In the genomic region with DNA sequence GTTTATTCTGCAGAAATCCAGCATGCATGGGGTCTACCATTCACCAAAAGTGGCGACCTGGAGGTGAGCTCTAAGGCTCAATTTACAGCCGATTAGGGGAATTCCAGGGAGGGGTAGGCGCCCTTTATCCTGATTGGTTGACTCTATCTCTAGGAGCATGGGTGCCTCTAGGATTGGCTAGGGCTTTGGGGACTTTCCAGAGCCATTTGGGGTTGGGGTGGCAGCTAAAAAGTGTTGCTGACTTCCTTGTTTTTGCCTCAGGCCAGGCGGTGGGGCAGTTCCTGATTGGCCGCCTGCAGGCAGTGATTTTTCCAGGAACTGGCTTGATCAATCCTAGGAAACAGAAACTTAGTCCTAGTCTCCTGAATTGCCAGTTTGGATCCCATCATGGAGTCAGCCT, we compare ENCODE assay signal across 26 mouse cellular contexts. TPM values are rescaled to one million over a fixed set of nuclear protein-coding genes. Genes with fewer than 3 reads are reported as not detected.
DNase-seq lines count a peak whose midpoint lies in the region; ATAC-seq lines count a peak whose summit lies in the region.
"Had no signal": no experiment of that assay in that cellular context is flagged by ENCODE, and none has a peak within 500 bp of the region (broad histone marks: within the 10 kb centered on the region; RNA-seq: fewer than 3 reads in every experiment).

No protein-coding gene starts in this region.

- H3K4me1 ChIP-seq in embryonic facial prominence, embryonic 10.5 days = 0 out of 2 replicates have a peak, but pooled peaks cover 3% of the 10 kb centered on the region
- H3K4me1 ChIP-seq in forebrain, embryonic 16.5 days (replicated peaks; ENCODE audit: control insufficient read depth, insufficient read depth, low read length) = no peaks in the 10 kb centered on the region
- H3K4me1 ChIP-seq in midbrain, embryonic 13.5 days (replicated peaks) = no peaks in the 10 kb centered on the region
- H3K4me1 ChIP-seq in kidney, embryonic 16.5 days (ENCODE audit: insufficient read depth, low read length) = no peaks in the 10 kb centered on the region
- H3K4me1 ChIP-seq: embryonic facial prominence, embryonic 12.5 days; heart, embryonic 15.5 days had no signal

- DNase-seq in 3T3-L1 (ENCODE audit: low read depth, low spot score) (peak; percentile 9), ES-CJ7 (ENCODE audit: low read depth, low spot score) (peak; percentile 62)
- peak; percentile 8 for DNase-seq in embryonic facial prominence, embryonic 10.5 days (ENCODE audit: low spot score)
- no peak for DNase-seq in Muller cell, postnatal 12 days (ENCODE audit: inconsistent ontology term)
- DNase-seq: adrenal gland, postnatal 10 days; cerebellum, adult 11 months; cerebellum, adult 8-10 months; cerebellum, postnatal 14 days; embryo, embryonic 11 days; forebrain, postnatal 0 days; gastrocnemius, adult 2 months; gastrocnemius, postnatal 36 days; heart, adult 2 months; heart, postnatal 14 days; kidney, adult 2 months had no signal

- no peaks in the 10 kb centered on the region for H3K9me3 ChIP-seq in embryonic facial prominence, embryonic 10.5 days
- no peaks in the 10 kb centered on the region for H3K9me3 ChIP-seq in forebrain, embryonic 16.5 days (ENCODE audit: control insufficient read depth, low read length)
- H3K9me3 ChIP-seq in midbrain, embryonic 13.5 days = no peaks in the 10 kb centered on the region
- no peaks in the 10 kb centered on the region for H3K9me3 ChIP-seq in kidney, embryonic 16.5 days (ENCODE audit: low read length)
- H3K9me3 ChIP-seq: embryonic facial prominence, embryonic 12.5 days; heart, embryonic 15.5 days; hindbrain, embryonic 13.5 days had no signal

- H3K27me3 ChIP-seq in embryonic facial prominence, embryonic 10.5 days (replicated peaks; ENCODE audit: low read depth, poor library complexity, severe bottlenecking) = no peaks in the 10 kb centered on the region; the same call in 1 of the 2 replicates
- H3K27me3 ChIP-seq in forebrain, embryonic 16.5 days (replicated peaks; ENCODE audit: control insufficient read depth, insufficient read depth, low read length) = no peaks in the 10 kb centered on the region
- 0 out of 2 replicates have a peak, but pooled peaks cover 3% of the 10 kb centered on the region for H3K27me3 ChIP-seq in midbrain, embryonic 13.5 days
- no peaks in the 10 kb centered on the region for H3K27me3 ChIP-seq in kidney, embryonic 16.5 days (ENCODE audit: insufficient read depth, low read length)
- H3K27me3 ChIP-seq: embryonic facial prominence, embryonic 12.5 days had no signal

- WGBS in embryonic facial prominence, embryonic 10.5 days = 37% methylated on average over 5 of the region's 5 CpGs
- WGBS in forebrain, embryonic 16.5 days = 36% methylated on average over 5 of the region's 5 CpGs
- 40% methylated on average over 5 of the region's 5 CpGs for WGBS in midbrain, embryonic 13.5 days
- WGBS in kidney, embryonic 16.5 days = 37% methylated on average over 5 of the region's 5 CpGs

- H3K9ac ChIP-seq in forebrain, embryonic 16.5 days (replicated peaks; ENCODE audit: low read depth, low read length) = no peak overlapping the region
- no peak overlapping the region for H3K9ac ChIP-seq in midbrain, embryonic 13.5 days (replicated peaks)
- no peak overlapping the region for H3K9ac ChIP-seq in kidney, embryonic 16.5 days (replicated peaks; ENCODE audit: low read length)
- H3K9ac ChIP-seq: embryonic facial prominence, embryonic 12.5 days; forebrain, postnatal 0 days; heart, embryonic 15.5 days; hindbrain, embryonic 13.5 days had no signal

- no peaks in the 10 kb centered on the region for H3K36me3 ChIP-seq in embryonic facial prominence, embryonic 10.5 days (replicated peaks)
- no peaks in the 10 kb centered on the region for H3K36me3 ChIP-seq in forebrain, embryonic 16.5 days (ENCODE audit: control insufficient read depth, insufficient read depth)
- no peaks in the 10 kb centered on the region for H3K36me3 ChIP-seq in midbrain, embryonic 13.5 days
- H3K36me3 ChIP-seq in kidney, embryonic 16.5 days (ENCODE audit: insufficient read depth, low read length) = no peaks in the 10 kb centered on the region
- H3K36me3 ChIP-seq: embryonic facial prominence, embryonic 12.5 days; heart, embryonic 15.5 days; hindbrain, embryonic 13.5 days had no signal

- peak; percentile 58 for ATAC-seq in CD4-positive, CD25-positive, alpha-beta regulatory T cell, adult 4 months
- ATAC-seq in forebrain, embryonic 16.5 days = no peak
- no peak for ATAC-seq in midbrain, embryonic 13.5 days
- no peak for ATAC-seq in kidney, embryonic 16.5 days (ENCODE audit: low FRiP score, low TSS enrichment)
- ATAC-seq: forebrain, postnatal 0 days; hindbrain, postnatal 0 days; intestine, embryonic 16.5 days; Patski had no signal

- H3K27ac ChIP-seq in embryonic facial prominence, embryonic 10.5 days (replicated peaks) = no peak overlapping the region
- H3K27ac ChIP-seq in forebrain, embryonic 16.5 days (ENCODE audit: low read length) = no peak overlapping the region
- H3K27ac ChIP-seq in midbrain, embryonic 13.5 days = no peak overlapping the region
- H3K27ac ChIP-seq in kidney, embryonic 16.5 days (ENCODE audit: low read length) = no peak overlapping the region
- H3K27ac ChIP-seq: embryonic facial prominence, embryonic 12.5 days; gastrocnemius, adult 2 months; heart, adult 2 months; heart, embryonic 15.5 days; hindbrain, embryonic 13.5 days; hindbrain, postnatal 0 days had no signal

- no peak overlapping the region for H3K4me3 ChIP-seq in embryonic facial prominence, embryonic 10.5 days
- H3K4me3 ChIP-seq in forebrain, embryonic 16.5 days (replicated peaks; ENCODE audit: low read length) = no peak overlapping the region
- H3K4me3 ChIP-seq in midbrain, embryonic 13.5 days (replicated peaks) = no peak overlapping the region
- H3K4me3 ChIP-seq in kidney, embryonic 16.5 days (ENCODE audit: low read length) = no peak overlapping the region
- H3K4me3 ChIP-seq: embryonic facial prominence, embryonic 12.5 days; gastrocnemius, adult 2 months; heart, adult 2 months; heart, embryonic 15.5 days; hindbrain, embryonic 13.5 days had no signal

- H3K4me2 ChIP-seq in forebrain, embryonic 16.5 days (ENCODE audit: low read length) = no peak overlapping the region
- H3K4me2 ChIP-seq in midbrain, embryonic 13.5 days (replicated peaks) = no peak overlapping the region
- no peak overlapping the region for H3K4me2 ChIP-seq in kidney, embryonic 16.5 days (replicated peaks; ENCODE audit: low read depth, low read length)
- H3K4me2 ChIP-seq: embryonic facial prominence, embryonic 12.5 days; heart, embryonic 11.5 days; heart, embryonic 15.5 days; hindbrain, embryonic 13.5 days had no signal

RNA-seq across cellular contexts. Expression of a gene that starts 47.7 kb away (rescaled TPM):
- not detected for polyA plus RNA-seq in CD4-positive, CD25-positive, alpha-beta regulatory T cell, adult 4 months (2017; shearing (Covaris generic))
- polyA plus RNA-seq in embryonic facial prominence, embryonic 10.5 days (2016; fragmentation: Nextera tagmentation; extraction: Ambion mirVana) = 5.1 TPM in 2 replicates
- polyA plus RNA-seq in forebrain, embryonic 16.5 days (2015; fragmentation: Nextera tagmentation; extraction: Ambion mirVana) = 43.9 and 54.3 TPM in 2 replicates
- polyA plus RNA-seq in midbrain, embryonic 13.5 days (2015; fragmentation: Nextera tagmentation; extraction: Ambion mirVana) = 39.6 and 42.5 TPM in 2 replicates
- polyA plus RNA-seq in kidney, embryonic 16.5 days (2015; fragmentation: Nextera tagmentation; extraction: Ambion mirVana) = 5.4 and 6.2 TPM in 2 replicates
